Mouse (Mus musculus): ENCODE measurements around the gene Nkpd1.
"Not testable (repeated sequence)": the region's sequence is repeated elsewhere in the genome, so short reads cannot be mapped to it uniquely, and the experiment has no call there.

- not testable (repeated sequence) for TF ChIP-seq CTCF (IDR thresholded peaks at IDR 0.05; ENCODE audit: low read depth, low read length); POLR2A (IDR thresholded peaks at IDR 0.05; ENCODE audit: borderline replicate concordance, low read depth, low read length)
These were observed 5.7 kb upstream of the Nkpd1 start for GRCm38 (mm10) chr7:19511934-19512333.
